8 mouse cellular contexts compared by ENCODE assay signal in genomic region chr3:96497451-96498028, GRCm38 (mm10). TPM values are rescaled to one million over a fixed set of nuclear protein-coding genes. Genes with fewer than 3 reads are reported as not detected.
A peak's percentile ranks its signal among the peaks of the same experiment; 100 is the strongest.
DNase-seq lines count a peak whose midpoint lies in the region; ATAC-seq and TF ChIP-seq lines count a peak whose summit lies in the region.

No protein-coding gene starts in this region.

- peak; percentile 89 to 92 for DNase-seq in B cell, adult 2 months
- peak; percentile 88 for DNase-seq in liver, adult 2 months (ENCODE audit: extremely low read depth, low read depth, low spot score)
- DNase-seq in naive thymus-derived CD4-positive, alpha-beta T cell, adult 2 months (ENCODE audit: low read depth) = peak; percentile 77

- no peaks in the 10 kb centered on the region for H3K36me3 ChIP-seq in heart, embryonic 11.5 days (ENCODE audit: control insufficient read depth, insufficient read depth, low read length)
- H3K36me3 ChIP-seq in kidney, embryonic 16.5 days (ENCODE audit: insufficient read depth, low read length) = no peaks in the 10 kb centered on the region
- H3K36me3 ChIP-seq in liver, adult 2 months (ENCODE audit: control insufficient read depth, insufficient read depth, low read length) = no peaks in the 10 kb centered on the region
- H3K36me3 ChIP-seq in stomach, embryonic 14.5 days (ENCODE audit: control insufficient read depth, insufficient read depth, low read length) = no peaks in the 10 kb centered on the region

- peak; percentile 64 for TF ChIP-seq CTCF in bone marrow, adult 2 months (IDR thresholded peaks at IDR 0.05; ENCODE audit: control insufficient read depth, insufficient read depth, low read length)
- TF ChIP-seq CTCF in embryonic fibroblast, embryonic 13.5 days (IDR thresholded peaks at IDR 0.05; ENCODE audit: borderline replicate concordance, insufficient read depth, low read length) = peak; percentile 39; the same call in 1 of the 2 replicates
- peak; percentile 78 for TF ChIP-seq CTCF in liver, adult 2 months (IDR thresholded peaks at IDR 0.05; ENCODE audit: low read depth, low read length)

- peak; percentile 31; the same call in 1 of the 2 replicates for ATAC-seq in heart, embryonic 11.5 days (replicated peaks; ENCODE audit: insufficient number of reproducible peaks, low FRiP score, low TSS enrichment)
- ATAC-seq in kidney, embryonic 16.5 days (ENCODE audit: low FRiP score, low TSS enrichment) = peak; percentile 20; the same call in 1 of the 2 replicates
- peak; percentile 44; the same call in 1 of the 2 replicates for ATAC-seq in stomach, embryonic 14.5 days (ENCODE audit: insufficient number of reproducible peaks, insufficient read depth, low FRiP score, low read depth)

- under 1% methylated on average over 19 of the region's 19 CpGs for WGBS in bone marrow, adult 2 months
- under 1% methylated on average over 19 of the region's 19 CpGs for WGBS in heart, embryonic 11.5 days (ENCODE audit: insufficient replicate concordance)
- WGBS in kidney, embryonic 16.5 days = 0% methylated on average over 19 of the region's 19 CpGs
- WGBS in liver, adult 2 months = under 1% methylated on average over 19 of the region's 19 CpGs
- WGBS in stomach, embryonic 14.5 days = under 1% methylated on average over 19 of the region's 19 CpGs

- no peaks in the 10 kb centered on the region for H3K27me3 ChIP-seq in heart, embryonic 11.5 days (ENCODE audit: control insufficient read depth, insufficient read depth, low read length)
- no peaks in the 10 kb centered on the region for H3K27me3 ChIP-seq in kidney, embryonic 16.5 days (ENCODE audit: insufficient read depth, low read length)
- H3K27me3 ChIP-seq in liver, adult 2 months (ENCODE audit: control insufficient read depth, insufficient read depth, low read length) = no peaks in the 10 kb centered on the region
- H3K27me3 ChIP-seq in stomach, embryonic 14.5 days (ENCODE audit: control insufficient read depth, insufficient read depth, low read length) = no peaks in the 10 kb centered on the region

- no peaks in the 10 kb centered on the region; the same call in 1 of the 2 replicates for H3K4me1 ChIP-seq in bone marrow, adult 2 months (ENCODE audit: control insufficient read depth, insufficient read depth, low read length)
- no peaks in the 10 kb centered on the region for H3K4me1 ChIP-seq in embryonic fibroblast, embryonic 13.5 days (ENCODE audit: control insufficient read depth, insufficient read depth, low read length)
- no peaks in the 10 kb centered on the region for H3K4me1 ChIP-seq in heart, embryonic 11.5 days (ENCODE audit: control insufficient read depth, insufficient read depth, low read length)
- H3K4me1 ChIP-seq in kidney, embryonic 16.5 days (ENCODE audit: insufficient read depth, low read length) = peaks cover 13% of the 10 kb centered on the region
- H3K4me1 ChIP-seq in liver, adult 2 months (ENCODE audit: control insufficient read depth, insufficient read depth, low read length) = peaks cover 4% of the 10 kb centered on the region
- H3K4me1 ChIP-seq in stomach, embryonic 14.5 days (ENCODE audit: control insufficient read depth, insufficient read depth, low read length) = no peaks in the 10 kb centered on the region; the same call in 1 of the 2 replicates

- H3K79me2 ChIP-seq in liver, adult 2 months (ENCODE audit: control insufficient read depth, insufficient read depth, low read length) = no peaks in the 10 kb centered on the region

- no peaks in the 10 kb centered on the region for H3K9me3 ChIP-seq in heart, embryonic 11.5 days (replicated peaks; ENCODE audit: control insufficient read depth, low read length)
- H3K9me3 ChIP-seq in kidney, embryonic 16.5 days (ENCODE audit: low read length) = no peaks in the 10 kb centered on the region
- H3K9me3 ChIP-seq in stomach, embryonic 14.5 days (ENCODE audit: control insufficient read depth, low read depth, low read length) = no peaks in the 10 kb centered on the region

- no peak overlapping the region for H3K27ac ChIP-seq in bone marrow, adult 2 months (ENCODE audit: control insufficient read depth, insufficient read depth, low read depth, low read length, poor library complexity)
- no peak overlapping the region for H3K27ac ChIP-seq in embryonic fibroblast, embryonic 13.5 days (ENCODE audit: insufficient read depth, low read length)
- H3K27ac ChIP-seq in heart, embryonic 11.5 days (ENCODE audit: low read depth, low read length) = no peak overlapping the region
- peak overlapping the region; percentile 29; the same call in 1 of the 2 replicates for H3K27ac ChIP-seq in kidney, embryonic 16.5 days (ENCODE audit: low read length)
- peak overlapping the region; percentile 89 for H3K27ac ChIP-seq in liver, adult 2 months (replicated peaks; ENCODE audit: insufficient read depth, low read depth, low read length)
- no peak overlapping the region; the same call in 1 of the 2 replicates for H3K27ac ChIP-seq in stomach, embryonic 14.5 days (ENCODE audit: low read length)

- TF ChIP-seq POLR2A in bone marrow, adult 2 months (IDR thresholded peaks at IDR 0.05; ENCODE audit: borderline replicate concordance, control insufficient read depth, low read depth, low read length) = no peak
- TF ChIP-seq POLR2A in embryonic fibroblast, embryonic 13.5 days (IDR thresholded peaks at IDR 0.05; ENCODE audit: low read depth, low read length) = no peak
- TF ChIP-seq POLR2A in liver, adult 2 months (IDR thresholded peaks at IDR 0.05; ENCODE audit: extremely low read depth, insufficient read depth, low read length) = no peak

- H3K4me2 ChIP-seq in heart, embryonic 11.5 days = peak overlapping the region; percentile 91
- peak overlapping the region; percentile 90 for H3K4me2 ChIP-seq in kidney, embryonic 16.5 days (replicated peaks; ENCODE audit: low read depth, low read length)
- H3K4me2 ChIP-seq in stomach, embryonic 14.5 days (replicated peaks; ENCODE audit: low read depth, low read length) = peak overlapping the region; percentile 74

- peak overlapping the region; percentile 61; the same call in 1 of the 2 replicates for H3K9ac ChIP-seq in heart, embryonic 11.5 days (ENCODE audit: low read depth, low read length)
- H3K9ac ChIP-seq in kidney, embryonic 16.5 days (replicated peaks; ENCODE audit: low read length) = peak overlapping the region; percentile 65
- peak overlapping the region; percentile 89 for H3K9ac ChIP-seq in liver, adult 2 months (ENCODE audit: low read depth, low read length)
- peak overlapping the region; percentile 33; the same call in 1 of the 2 replicates for H3K9ac ChIP-seq in stomach, embryonic 14.5 days (replicated peaks; ENCODE audit: low read depth, low read length)

- H3K4me3 ChIP-seq in bone marrow, adult 2 months (replicated peaks; ENCODE audit: control insufficient read depth, low read depth, low read length) = peak overlapping the region; percentile 38
- H3K4me3 ChIP-seq in embryonic fibroblast, embryonic 13.5 days (ENCODE audit: insufficient read depth, low read length) = peak overlapping the region; percentile 79
- H3K4me3 ChIP-seq in heart, embryonic 11.5 days (ENCODE audit: low read depth, low read length) = peak overlapping the region; percentile 59
- H3K4me3 ChIP-seq in kidney, embryonic 16.5 days (ENCODE audit: low read length) = peak overlapping the region; percentile 66
- peak overlapping the region; percentile 79 for H3K4me3 ChIP-seq in liver, adult 2 months (ENCODE audit: insufficient read depth, low read depth, low read length)
- H3K4me3 ChIP-seq in stomach, embryonic 14.5 days (ENCODE audit: low read depth, low read length) = peak overlapping the region; percentile 45

RNA-seq across cellular contexts. Expression of gene Hfe2, which starts 27.4 kb away (rescaled TPM):
- polyA plus RNA-seq in bone marrow, adult 2 months (2011; ENCODE audit: insufficient read depth, insufficient read length, low replicate concordance, missing spikeins) = 0.75 TPM in 1 of 2 replicates, not detected in the other
- not detected in 2 replicates for polyA plus RNA-seq in embryonic fibroblast, embryonic 13.5 days (2011; ENCODE audit: insufficient read length, low read depth, missing spikeins)
- polyA plus RNA-seq in heart, embryonic 11.5 days (2014; fragmentation: Nextera tagmentation; extraction: Ambion mirVana) = 7.4 and 9.3 TPM in 2 replicates
- 0.37 and 0.69 TPM in 2 replicates for polyA plus RNA-seq in kidney, embryonic 16.5 days (2015; fragmentation: Nextera tagmentation; extraction: Ambion mirVana)
- 29.6 and 36.4 TPM in 2 replicates for total RNA-seq in liver, adult 2 months (2014; rRNA removed)
- polyA plus RNA-seq in liver, adult 2 months (2012; rRNA removed) = 93.8 and 98.4 TPM in 2 replicates
- polyA plus RNA-seq in stomach, embryonic 14.5 days (2014; fragmentation: Nextera tagmentation; extraction: Ambion mirVana) = 0.20 TPM in 1 of 2 replicates, not detected in the other

RNA-seq across cellular contexts. Expression of gene BC107364, which starts 45.4 kb away (rescaled TPM):
- polyA plus RNA-seq in bone marrow, adult 2 months (2011; ENCODE audit: insufficient read depth, insufficient read length, low replicate concordance, missing spikeins) = not detected in 2 replicates
- not detected in 2 replicates for polyA plus RNA-seq in embryonic fibroblast, embryonic 13.5 days (2011; ENCODE audit: insufficient read length, low read depth, missing spikeins)
- 0.43 TPM in 1 of 2 replicates, not detected in the other for polyA plus RNA-seq in heart, embryonic 11.5 days (2014; fragmentation: Nextera tagmentation; extraction: Ambion mirVana)
- polyA plus RNA-seq in kidney, embryonic 16.5 days (2015; fragmentation: Nextera tagmentation; extraction: Ambion mirVana) = 0.25 TPM in 1 of 2 replicates, not detected in the other
- total RNA-seq in liver, adult 2 months (2014; rRNA removed) = not detected in 2 replicates
- polyA plus RNA-seq in liver, adult 2 months (2012; rRNA removed) = not detected in 2 replicates
- polyA plus RNA-seq in stomach, embryonic 14.5 days (2014; fragmentation: Nextera tagmentation; extraction: Ambion mirVana) = not detected in 2 replicates

Comparison
In these comparisons a context has a peak if more than half of its experiments do, and no peak if none do; other contexts are left out.
1. H3K27ac ChIP-seq: peak in kidney, embryonic 16.5 days (single experiment) and liver, adult 2 months (single experiment); none in bone marrow, adult 2 months (single experiment), embryonic fibroblast, embryonic 13.5 days (single experiment), heart, embryonic 11.5 days (single experiment) and stomach, embryonic 14.5 days (single experiment).
2. H3K9ac ChIP-seq: peak in every context shown above with its lines; median percentile 89 in liver, adult 2 months; 65 in kidney, embryonic 16.5 days; 61 in heart, embryonic 11.5 days; 33 in stomach, embryonic 14.5 days.
3. Peak in every context shown above with its lines, with median percentiles within 50 percentile points of each other: DNase-seq, H3K4me3 ChIP-seq, CTCF ChIP-seq, ATAC-seq and H3K4me2 ChIP-seq.